Mouse (Mus musculus) urinary bladder, postnatal 14 days (tissue): ENCODE results near the gene Fzd4.
A peak's percentile ranks its signal among the peaks of the same experiment; 100 is the strongest.

Source experiments
- DNase-seq: peaks from one replicate; pipeline ENCODE4 v3.0.0; 2021; ENCODE audit warnings: low spot score

The Fzd4 gene

DNA sequence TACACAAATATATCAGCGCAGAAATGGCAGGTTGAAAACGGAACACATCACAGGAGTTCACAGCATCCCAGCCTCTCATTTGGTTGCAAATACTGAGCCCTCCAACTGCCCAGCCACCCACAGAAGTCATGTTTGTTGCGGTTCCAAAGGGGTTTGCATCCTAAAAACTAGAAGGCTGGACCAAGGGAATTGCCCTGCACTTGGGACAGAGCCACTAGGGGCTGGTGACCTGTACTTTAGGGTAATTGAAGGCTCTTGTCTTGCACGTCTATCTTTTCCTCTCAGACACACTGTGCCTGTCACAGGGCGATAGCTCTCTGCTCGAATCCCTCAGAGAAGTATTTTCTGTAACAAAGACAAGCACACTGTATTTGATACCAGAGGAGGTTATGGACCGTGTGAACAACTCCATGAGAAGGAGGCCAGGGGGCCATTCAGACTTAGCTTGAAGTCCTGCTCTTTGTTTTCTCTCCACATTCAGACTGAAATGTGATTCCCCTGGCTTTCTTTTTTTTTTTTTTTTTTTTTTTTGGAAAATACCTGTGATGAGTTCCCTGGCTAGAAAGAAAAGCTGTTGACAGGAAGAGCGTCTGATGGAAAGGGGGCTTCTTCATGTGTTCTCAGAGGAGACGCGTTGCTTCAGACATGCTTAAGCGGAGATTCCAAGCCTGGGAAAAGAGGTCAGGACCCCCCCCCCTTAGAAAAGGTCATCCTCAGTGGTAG lies 2.9 kb upstream of the Fzd4 start:
- DNase-seq: no peak

DNA sequence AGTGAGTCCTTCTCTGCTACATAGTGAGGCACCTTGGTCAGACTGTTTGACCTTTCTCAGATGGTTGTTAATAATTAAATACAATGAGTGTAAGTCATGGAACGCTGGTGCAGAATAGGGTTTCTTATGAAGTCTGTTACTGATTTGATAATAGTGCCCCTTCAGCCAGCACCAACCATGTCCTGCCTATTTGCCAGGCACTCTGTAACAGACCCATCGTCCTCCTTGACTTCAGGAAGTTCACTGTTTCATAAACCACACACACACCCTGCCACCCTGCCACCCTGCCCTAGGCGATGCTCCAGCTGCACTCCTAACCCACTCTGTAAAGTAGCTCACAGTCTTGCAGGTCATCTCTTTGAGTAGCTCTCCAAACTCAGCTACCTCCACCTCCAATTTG lies 2.2 kb upstream of the Fzd4 start:
- no peak for DNase-seq

GRCm38 (mm10) chr7:89403053-89403972 lies 842 bp upstream of the Fzd4 start:
- DNase-seq: peak; percentile 73

DNA sequence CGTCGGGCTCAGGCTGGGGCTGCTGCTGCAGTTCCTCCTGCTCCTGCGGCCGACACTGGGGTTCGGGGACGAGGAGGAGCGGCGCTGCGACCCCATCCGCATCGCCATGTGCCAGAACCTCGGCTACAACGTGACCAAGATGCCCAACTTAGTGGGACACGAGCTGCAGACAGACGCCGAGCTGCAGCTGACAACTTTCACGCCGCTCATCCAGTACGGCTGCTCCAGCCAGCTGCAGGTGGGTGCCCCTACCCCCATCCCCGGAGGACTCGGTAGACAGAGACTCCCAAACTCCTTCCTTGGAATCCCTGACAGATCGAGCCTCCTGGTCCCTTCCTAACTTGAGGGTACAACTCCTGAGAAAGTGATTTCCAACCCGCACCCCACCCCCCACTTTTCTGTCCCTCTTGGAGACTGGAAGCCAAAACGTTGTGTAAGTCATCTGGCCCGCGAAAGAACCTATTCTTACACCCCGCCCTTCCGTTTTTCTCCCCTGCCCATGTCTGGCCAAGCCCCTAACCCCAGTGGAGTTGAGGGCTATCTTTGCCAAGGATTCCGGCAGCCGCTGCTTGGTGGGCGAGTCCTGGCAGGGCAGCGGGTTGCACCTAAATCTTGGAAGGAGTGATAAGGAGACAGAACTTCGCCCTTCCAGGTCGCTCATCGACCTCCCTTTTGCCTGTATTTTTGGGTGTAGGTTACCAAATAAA lies 732 bp downstream of the Fzd4 start:
- peak; percentile 33 for DNase-seq

DNA sequence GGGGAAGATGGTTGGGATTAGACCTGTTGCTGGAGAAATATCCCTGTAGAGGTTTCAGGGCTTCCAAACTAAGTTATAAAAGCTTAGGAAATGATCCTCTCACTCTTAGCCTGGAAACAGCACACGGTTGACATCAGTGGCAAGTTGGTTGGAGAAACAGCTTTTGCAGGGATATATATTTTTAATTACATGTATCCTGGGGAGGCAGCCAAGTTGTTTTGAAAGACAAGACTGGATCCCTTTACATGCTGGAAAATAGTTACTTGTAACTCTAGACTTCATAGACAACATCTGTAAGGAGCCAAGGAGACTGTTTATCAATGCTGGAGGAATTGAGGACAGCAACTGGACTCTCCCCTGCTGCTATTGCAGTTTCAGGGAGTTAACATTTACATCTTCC lies 1.9 kb downstream of the Fzd4 start:
- DNase-seq: no peak

DNA sequence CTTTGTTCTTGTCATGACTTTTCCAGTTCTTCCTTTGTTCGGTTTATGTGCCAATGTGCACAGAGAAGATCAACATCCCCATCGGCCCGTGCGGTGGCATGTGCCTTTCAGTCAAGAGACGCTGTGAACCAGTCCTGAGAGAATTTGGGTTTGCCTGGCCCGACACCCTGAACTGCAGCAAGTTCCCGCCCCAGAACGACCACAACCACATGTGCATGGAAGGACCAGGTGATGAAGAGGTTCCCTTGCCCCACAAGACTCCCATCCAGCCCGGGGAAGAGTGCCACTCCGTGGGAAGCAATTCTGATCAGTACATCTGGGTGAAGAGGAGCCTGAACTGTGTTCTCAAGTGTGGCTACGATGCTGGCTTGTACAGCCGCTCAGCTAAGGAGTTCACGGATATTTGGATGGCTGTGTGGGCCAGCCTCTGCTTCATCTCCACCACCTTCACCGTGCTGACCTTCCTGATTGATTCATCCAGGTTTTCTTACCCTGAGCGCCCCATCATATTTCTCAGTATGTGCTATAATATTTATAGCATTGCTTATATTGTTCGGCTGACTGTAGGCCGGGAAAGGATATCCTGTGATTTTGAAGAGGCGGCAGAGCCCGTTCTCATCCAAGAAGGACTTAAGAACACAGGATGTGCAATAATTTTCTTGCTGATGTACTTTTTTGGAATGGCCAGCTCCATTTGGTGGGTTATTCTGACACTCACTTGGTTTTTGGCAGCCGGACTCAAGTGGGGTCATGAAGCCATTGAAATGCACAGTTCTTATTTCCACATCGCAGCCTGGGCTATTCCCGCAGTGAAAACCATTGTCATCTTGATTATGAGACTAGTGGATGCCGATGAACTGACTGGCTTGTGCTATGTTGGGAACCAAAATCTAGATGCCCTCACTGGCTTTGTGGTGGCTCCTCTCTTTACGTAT lies 3.1 kb downstream of the Fzd4 start:
- no peak for DNase-seq

DNA sequence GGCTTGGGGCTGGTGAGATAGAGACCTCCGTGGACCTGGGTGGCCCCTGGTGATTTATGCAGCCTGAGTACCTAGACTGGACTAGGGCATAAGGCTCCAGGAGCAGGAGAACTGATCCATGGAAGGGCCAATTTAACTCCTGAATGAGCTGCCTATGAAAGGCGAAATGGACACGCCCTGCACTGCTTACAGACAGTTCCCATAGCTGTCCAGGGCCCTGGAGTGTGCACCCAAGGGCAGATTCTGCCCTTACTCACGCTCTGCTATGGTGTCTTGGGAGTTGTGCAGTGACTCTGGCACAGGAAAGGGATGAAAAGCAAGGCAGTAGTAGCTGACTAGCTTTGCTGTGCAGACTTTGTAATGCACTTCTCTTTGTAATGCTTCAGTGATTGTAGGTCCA lies 6.1 kb downstream of the Fzd4 start:
- DNase-seq: no peak

DNA sequence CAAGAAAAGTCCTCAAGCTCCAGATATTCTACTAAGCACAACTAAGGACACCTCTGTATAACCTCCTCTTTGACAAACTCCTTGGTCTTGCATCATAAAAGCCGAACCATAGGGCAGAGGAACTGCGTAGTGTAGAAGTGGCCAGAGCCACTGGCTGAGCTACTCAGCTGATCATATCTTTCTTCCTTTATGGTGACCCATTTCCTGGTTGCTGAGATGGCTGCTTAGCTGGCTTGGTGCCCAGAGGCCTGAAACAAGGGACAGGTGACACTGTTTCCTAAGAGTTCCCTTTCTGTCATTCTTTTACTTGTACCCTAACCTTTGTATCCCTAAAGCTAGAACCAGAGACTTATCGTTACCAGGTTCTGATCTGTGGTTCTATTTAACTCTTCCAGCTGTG lies 7.2 kb downstream of the Fzd4 start:
- peak; percentile 76 for DNase-seq

DNA sequence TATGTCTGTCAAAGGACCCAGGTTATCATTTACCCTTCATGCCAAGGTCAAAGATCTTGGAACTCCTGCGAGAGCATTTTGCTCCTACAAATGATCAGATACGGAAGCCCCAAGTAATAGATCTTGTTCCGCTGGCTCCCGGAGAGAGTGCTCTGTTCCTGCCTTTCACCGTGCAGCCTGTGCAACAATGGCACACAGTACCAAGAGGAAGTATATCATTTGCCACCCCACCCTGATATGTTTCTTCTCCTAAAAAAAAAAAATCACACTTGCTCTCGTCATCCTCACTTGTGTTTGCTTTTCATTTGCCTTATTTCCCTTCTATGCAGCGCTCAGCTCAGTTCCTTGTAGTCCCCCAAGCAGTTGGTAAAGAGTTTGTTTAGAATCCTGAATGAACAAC lies 7.9 kb downstream of the Fzd4 start:
- DNase-seq: no peak

DNA sequence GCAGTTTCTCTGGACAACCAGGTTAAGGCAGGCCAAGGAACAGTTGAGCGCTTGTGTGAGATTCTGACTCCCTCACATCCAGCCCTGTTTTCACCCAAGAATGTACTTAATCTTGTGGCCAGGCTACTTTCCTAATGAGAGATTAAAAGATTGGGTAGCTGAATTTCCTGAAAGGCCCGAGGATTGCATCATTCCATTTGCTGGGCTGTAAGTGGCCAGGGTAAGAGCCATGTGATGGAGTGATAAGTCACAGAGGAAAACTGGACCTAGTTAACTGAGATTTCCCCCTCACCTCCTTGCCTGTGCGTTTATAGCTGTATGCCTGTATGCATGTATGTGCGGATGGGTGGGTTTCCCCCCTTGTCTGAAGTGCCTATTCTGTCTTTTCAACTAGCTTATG lies 11.9 kb downstream of the Fzd4 start:
- DNase-seq: no peak

DNA sequence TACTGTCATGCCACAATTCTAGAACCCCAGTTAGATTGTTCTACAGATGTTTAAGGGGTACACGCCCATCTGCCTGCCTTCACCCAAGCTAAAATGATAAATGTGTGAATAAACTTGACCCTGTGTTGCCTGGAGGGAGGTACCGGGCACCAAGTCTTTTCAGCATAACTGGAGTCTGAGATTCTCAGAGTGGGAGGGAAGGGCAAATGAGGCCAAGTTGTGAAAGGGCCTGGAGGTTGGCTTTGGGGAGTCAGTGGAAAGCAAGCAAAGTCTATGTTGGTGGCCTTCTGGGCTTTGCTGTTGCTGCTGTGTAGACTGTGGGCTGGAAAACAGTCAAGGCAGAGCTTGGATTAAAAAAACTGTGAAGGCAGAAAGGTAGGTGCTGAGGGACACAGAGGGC lies 13.6 kb downstream of the Fzd4 start:
- no peak for DNase-seq

GRCm38 (mm10) chr7:89418127-89418653 lies 14.0 kb downstream of the Fzd4 start:
- no peak for DNase-seq

- DNase-seq: no peak
These were observed 14.9 kb downstream of the Fzd4 start for GRCm38 (mm10) chr7:89418917-89419679.

DNA sequence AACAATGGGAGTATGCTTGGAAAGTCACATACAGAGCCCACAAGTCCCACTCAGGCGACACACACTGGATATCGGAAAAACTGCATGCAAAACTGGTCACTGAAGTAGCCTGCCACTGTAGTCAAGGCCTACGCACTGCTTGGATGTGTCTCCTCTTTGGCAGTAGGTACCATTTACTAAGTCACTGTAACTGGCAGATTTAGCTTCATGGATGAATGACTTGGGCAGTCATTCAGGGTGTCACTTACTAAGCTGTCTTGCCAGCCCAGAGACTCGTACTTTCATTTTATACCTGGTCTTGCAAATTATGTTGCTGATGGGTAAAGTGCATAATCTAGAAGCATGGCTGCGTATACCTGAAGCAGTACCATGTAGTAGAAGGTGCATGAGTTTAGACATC lies 17.1 kb downstream of the Fzd4 start:
- DNase-seq: no peak

GRCm38 (mm10) chr7:89422650-89423049 lies 18.5 kb downstream of the Fzd4 start:
- no peak for DNase-seq

DNA sequence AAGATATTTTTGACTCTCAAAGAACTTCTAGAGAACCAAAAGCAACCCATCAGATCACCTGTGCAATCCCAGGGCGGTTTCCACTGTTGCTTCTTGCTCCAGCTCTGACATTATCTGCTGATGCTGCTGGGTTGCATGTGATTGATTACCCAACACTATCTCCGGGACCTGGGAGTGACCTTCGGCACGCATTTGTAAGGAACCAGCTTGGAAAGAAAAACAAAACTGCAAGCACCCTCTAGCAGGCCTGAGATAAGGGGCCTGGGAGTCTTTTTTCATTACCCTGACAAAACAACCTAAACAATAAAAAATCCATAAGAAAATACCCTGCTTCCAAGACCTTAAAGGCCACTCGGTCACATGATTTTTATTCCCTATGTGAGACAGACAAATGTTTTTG lies 19.0 kb downstream of the Fzd4 start:
- DNase-seq: no peak

GRCm38 (mm10) chr7:89423688-89424255 lies 19.6 kb downstream of the Fzd4 start:
- no peak for DNase-seq

GRCm38 (mm10) chr7:89424659-89425058 lies 20.5 kb downstream of the Fzd4 start:
- no peak for DNase-seq

- no peak for DNase-seq
These were observed 21.9 kb downstream of the Fzd4 start for GRCm38 (mm10) chr7:89425803-89426725.
